Mouse (Mus musculus) limb, embryonic 10.5 days (tissue): ENCODE results near the gene Cstf3. TPM values are rescaled to one million over a fixed set of nuclear protein-coding genes. Genes with fewer than 3 reads are reported as not detected.
A peak's percentile ranks its signal among the peaks of the same experiment; 100 is the strongest.

Source experiments
- DNase-seq: peaks from one replicate; pipeline ENCODE4 v3.0.0-alpha.2; 2017; ENCODE audit warnings: low spot score
- H3K27ac ChIP-seq: fragments of 300-500 bp; sonication (generic); 2 replicates; pipeline ENCODE4 v1.5.1; 2016; ENCODE audit warnings: mild to moderate bottlenecking
- H3K27me3 ChIP-seq: fragments of 300-500 bp; sonication (generic); 2 replicates; pipeline ENCODE4 v1.6.1; 2016; ENCODE audit warnings: low read depth, mild to moderate bottlenecking; ENCODE audit not compliant: poor library complexity, severe bottlenecking
- H3K36me3 ChIP-seq: fragments of 300-500 bp; sonication (generic); 2 replicates; pipeline ENCODE4 v1.6.1; 2016; ENCODE audit warnings: mild to moderate bottlenecking, moderate library complexity
- H3K4me1 ChIP-seq: fragments of 300-500 bp; sonication (generic); 2 replicates; pipeline ENCODE4 v1.6.1; 2016
- H3K4me3 ChIP-seq: fragments of 300-500 bp; sonication (generic); 2 replicates; pipeline ENCODE4 v1.5.1; 2016; ENCODE audit warnings: mild to moderate bottlenecking, moderate library complexity
- H3K9me3 ChIP-seq: fragments of 300-500 bp; sonication (generic); replicated peaks from 2 replicates; pipeline ENCODE4 v1.6.1; 2016; ENCODE audit warnings: mild to moderate bottlenecking
- WGBS: fragments of 180-500 bp; shearing (Covaris S2); methylation state at CpG from one replicate; pipeline ENCODE4 v1.1.7; 2016; 5-methylcytosine and 5-hydroxymethylcytosine counted together
- polyA plus RNA-seq: library from polyadenylated mRNA; unstranded; fragments of >200 nt; fragmentation: Nextera tagmentation; extraction: Ambion mirVana; gene quantifications from 2 replicates; pipeline ENCODE4 v1.2.1, GENCODE M21; 2016

Gene Cstf3
- polyA plus RNA-seq, 1 experiment from 2014 or later = 95.8 TPM

- H3K4me1 ChIP-seq = no peaks in the 10 kb centered on the region
- no peaks in the 10 kb centered on the region for H3K9me3 ChIP-seq
- H3K27ac ChIP-seq = no peak overlapping the region
- WGBS = 94% methylated on average over 4 of the region's 4 CpGs
- no peak for DNase-seq
- H3K4me3 ChIP-seq = no peak overlapping the region
- peaks cover 46% of the 10 kb centered on the region for H3K36me3 ChIP-seq
- no peaks in the 10 kb centered on the region for H3K27me3 ChIP-seq
These were observed 25.8 kb downstream of the Cstf3 start for GRCm38 (mm10) chr2:104615985-104616711.

GRCm38 (mm10) chr2:104658659-104659058, 68.3 kb downstream of the Cstf3 start:
- Histone ChIP-seq H3K4me3 (no peak overlapping the region), H3K9me3 (no peaks in the 10 kb centered on the region), H3K27me3 (no peaks in the 10 kb centered on the region), H3K27ac (no peak overlapping the region), H3K4me1 (no peaks in the 10 kb centered on the region), H3K36me3 (peaks cover 95% of the 10 kb centered on the region)
- DNase-seq = no peak
- WGBS = 94% methylated on average over 1 of the region's 1 CpGs

GRCm38 (mm10) chr2:104663372-104664100, 73.2 kb downstream of the Cstf3 start:
- Histone ChIP-seq H3K4me3 (no peak overlapping the region), H3K9me3 (no peaks in the 10 kb centered on the region), H3K27ac (no peak overlapping the region), H3K4me1 (no peaks in the 10 kb centered on the region), H3K27me3 (no peaks in the 10 kb centered on the region), H3K36me3 (peaks cover 85% of the 10 kb centered on the region)
- WGBS = 92% methylated on average over 8 of the region's 8 CpGs
- DNase-seq = no peak

- Histone ChIP-seq H3K36me3 (peaks cover 30% of the 10 kb centered on the region), H3K4me1 (peaks cover 4% of the 10 kb centered on the region; the same call in 1 of the 2 replicates), H3K27me3 (no peaks in the 10 kb centered on the region), H3K9me3 (no peaks in the 10 kb centered on the region), H3K27ac (no peak overlapping the region), H3K4me3 (no peak overlapping the region)
- DNase-seq = no peak
- WGBS = 86% methylated on average over 6 of the region's 6 CpGs
These were observed 78.9 kb downstream of the Cstf3 start for GRCm38 (mm10) chr2:104669122-104669804.

GRCm38 (mm10) chr2:104671724-104672123, 81.4 kb downstream of the Cstf3 start:
- Histone ChIP-seq H3K4me3 (no peak overlapping the region), H3K4me1 (peaks cover 4% of the 10 kb centered on the region; the same call in 1 of the 2 replicates), H3K27ac (no peak overlapping the region), H3K36me3 (peaks cover 8% of the 10 kb centered on the region; the same call in 1 of the 2 replicates), H3K9me3 (no peaks in the 10 kb centered on the region), H3K27me3 (no peaks in the 10 kb centered on the region)
- DNase-seq = no peak

- Histone ChIP-seq H3K4me3 (no peak overlapping the region), H3K4me1 (peaks cover 7% of the 10 kb centered on the region), H3K27ac (no peak overlapping the region), H3K27me3 (no peaks in the 10 kb centered on the region), H3K9me3 (no peaks in the 10 kb centered on the region), H3K36me3 (0 out of 2 replicates have a peak, but pooled peaks cover 5% of the 10 kb centered on the region)
- no peak for DNase-seq
- 85% methylated on average over 3 of the region's 3 CpGs for WGBS
These were observed 87.0 kb downstream of the Cstf3 start for GRCm38 (mm10) chr2:104677326-104677725.

GRCm38 (mm10) chr2:104684771-104685170, 94.4 kb downstream of the Cstf3 start:
- DNase-seq = no peak
- H3K4me1 ChIP-seq = no peaks in the 10 kb centered on the region; the same call in 1 of the 2 replicates
- H3K27ac ChIP-seq = no peak overlapping the region

GRCm38 (mm10) chr2:104685418-104685817, 95.1 kb downstream of the Cstf3 start:
- peak; percentile 91 for DNase-seq
- WGBS = 8% methylated on average over 13 of the region's 13 CpGs
- Histone ChIP-seq H3K36me3 (peaks cover 18% of the 10 kb centered on the region), H3K27me3 (no peaks in the 10 kb centered on the region), H3K4me1 (no peaks in the 10 kb centered on the region), H3K9me3 (no peaks in the 10 kb centered on the region), H3K4me3 (no peak overlapping the region), H3K27ac (no peak overlapping the region)

More at GRCm38 (mm10) chr2:104684771-104685170, 94.4 kb downstream of the Cstf3 start:
- no peaks in the 10 kb centered on the region for H3K9me3 ChIP-seq
- 90% methylated on average over 4 of the region's 4 CpGs for WGBS
- H3K36me3 ChIP-seq = peaks cover 18% of the 10 kb centered on the region
- H3K4me3 ChIP-seq = no peak overlapping the region
- no peaks in the 10 kb centered on the region for H3K27me3 ChIP-seq

- Histone ChIP-seq H3K27me3 (no peaks in the 10 kb centered on the region), H3K4me3 (no peak overlapping the region), H3K9me3 (no peaks in the 10 kb centered on the region), H3K36me3 (peaks cover 13% of the 10 kb centered on the region), H3K27ac (no peak overlapping the region), H3K4me1 (no peaks in the 10 kb centered on the region)
- 75% methylated on average over 3 of the region's 3 CpGs for WGBS
- no peak for DNase-seq
These were observed 96.9 kb downstream of the Cstf3 start for GRCm38 (mm10) chr2:104687261-104687660.

GRCm38 (mm10) chr2:104688321-104688720, 98.0 kb downstream of the Cstf3 start:
- peaks cover 10% of the 10 kb centered on the region for H3K36me3 ChIP-seq
- 84% methylated on average over 3 of the region's 3 CpGs for WGBS

GRCm38 (mm10) chr2:104688724-104689123, 98.4 kb downstream of the Cstf3 start:
- 86% methylated on average over 8 of the region's 8 CpGs for WGBS
- H3K27me3 ChIP-seq = no peaks in the 10 kb centered on the region
- H3K4me3 ChIP-seq = no peak overlapping the region
- peaks cover 7% of the 10 kb centered on the region for H3K36me3 ChIP-seq
- no peak overlapping the region for H3K27ac ChIP-seq
- DNase-seq = no peak
- no peaks in the 10 kb centered on the region for H3K9me3 ChIP-seq
- H3K4me1 ChIP-seq = no peaks in the 10 kb centered on the region

More at GRCm38 (mm10) chr2:104688321-104688720, 98.0 kb downstream of the Cstf3 start:
- Histone ChIP-seq H3K4me1 (no peaks in the 10 kb centered on the region), H3K9me3 (no peaks in the 10 kb centered on the region), H3K27ac (no peak overlapping the region), H3K4me3 (no peak overlapping the region), H3K27me3 (no peaks in the 10 kb centered on the region)
- DNase-seq = no peak

- 88% methylated on average over 4 of the region's 4 CpGs for WGBS
These were observed 100.4 kb downstream of the Cstf3 start for GRCm38 (mm10) chr2:104690720-104691119.

GRCm38 (mm10) chr2:104692551-104692950, 102.2 kb downstream of the Cstf3 start:
- no peaks in the 10 kb centered on the region for H3K36me3 ChIP-seq
- WGBS = 88% methylated on average over 2 of the region's 2 CpGs
- no peak for DNase-seq
- H3K27ac ChIP-seq = no peak overlapping the region
- H3K27me3 ChIP-seq = no peaks in the 10 kb centered on the region
- H3K4me1 ChIP-seq = no peaks in the 10 kb centered on the region
- H3K4me3 ChIP-seq = no peak overlapping the region
- H3K9me3 ChIP-seq = no peaks in the 10 kb centered on the region

More at GRCm38 (mm10) chr2:104690720-104691119, 100.4 kb downstream of the Cstf3 start:
- Histone ChIP-seq H3K4me1 (no peaks in the 10 kb centered on the region), H3K36me3 (no peaks in the 10 kb centered on the region), H3K27ac (no peak overlapping the region), H3K9me3 (no peaks in the 10 kb centered on the region), H3K4me3 (no peak overlapping the region), H3K27me3 (no peaks in the 10 kb centered on the region)
- DNase-seq = no peak
